ENCODE assay signal across 28 mouse cellular contexts in genomic region chr1:113688614-113689013, GRCm38 (mm10).
"Had no signal": no experiment of that assay in that cellular context is flagged by ENCODE, and none has a peak within 500 bp of the region (broad histone marks: within the 10 kb centered on the region; RNA-seq: fewer than 3 reads in every experiment).

No protein-coding gene starts in this region.

- H3K27ac ChIP-seq: heart, adult 2 months; heart, embryonic 13.5 days; heart, embryonic 15.5 days; hindbrain, embryonic 13.5 days; hindbrain, embryonic 15.5 days; hindbrain, postnatal 0 days; kidney, embryonic 15.5 days; kidney, postnatal 0 days; left cerebral cortex, adult 2 months; limb, embryonic 10.5 days; limb, embryonic 12.5 days; liver, embryonic 13.5 days; liver, embryonic 15.5 days had no signal

- H3K4me3 ChIP-seq: heart, adult 2 months; heart, embryonic 13.5 days; heart, embryonic 15.5 days; hindbrain, embryonic 13.5 days; hindbrain, embryonic 15.5 days; kidney, embryonic 15.5 days; left cerebral cortex, adult 2 months; limb, embryonic 10.5 days; limb, embryonic 12.5 days; liver, embryonic 13.5 days; liver, embryonic 15.5 days had no signal

- H3K4me2 ChIP-seq: heart, embryonic 11.5 days; heart, embryonic 13.5 days; heart, embryonic 15.5 days; hindbrain, embryonic 13.5 days; hindbrain, embryonic 15.5 days; kidney, embryonic 15.5 days; limb, embryonic 12.5 days; liver, embryonic 11.5 days; liver, embryonic 13.5 days; liver, embryonic 15.5 days had no signal

- H3K9ac ChIP-seq: heart, embryonic 13.5 days; heart, embryonic 15.5 days; hindbrain, embryonic 13.5 days; hindbrain, embryonic 15.5 days; kidney, embryonic 15.5 days; limb, embryonic 12.5 days; liver, embryonic 13.5 days; liver, embryonic 15.5 days; liver, postnatal 0 days had no signal

- DNase-seq: gastrocnemius, postnatal 14 days; gastrocnemius, postnatal 36 days; heart, adult 11 months; heart, adult 2 months; heart, postnatal 14 days; heart, postnatal 36 days; kidney, adult 11 months; kidney, adult 2 months; kidney, adult 9 months; kidney, postnatal 14 days; kidney, postnatal 36 days; liver; liver, embryonic 13.5 days; liver, postnatal 0 days had no signal

- H3K36me3 ChIP-seq: heart, embryonic 13.5 days; heart, embryonic 15.5 days; hindbrain, embryonic 13.5 days; hindbrain, embryonic 15.5 days; kidney, embryonic 15.5 days; limb, embryonic 10.5 days; limb, embryonic 12.5 days; liver, embryonic 13.5 days; liver, embryonic 15.5 days had no signal

- H3K27me3 ChIP-seq: heart, embryonic 13.5 days; heart, embryonic 15.5 days; hindbrain, embryonic 13.5 days; hindbrain, embryonic 15.5 days; kidney, embryonic 15.5 days; limb, embryonic 12.5 days; liver, embryonic 13.5 days; liver, embryonic 15.5 days had no signal

- H3K4me1 ChIP-seq: heart, embryonic 13.5 days; heart, embryonic 15.5 days; hindbrain, embryonic 13.5 days; hindbrain, embryonic 15.5 days; kidney, embryonic 15.5 days; limb, embryonic 10.5 days; limb, embryonic 12.5 days; liver, embryonic 13.5 days; liver, embryonic 15.5 days had no signal

- H3K9me3 ChIP-seq: heart, embryonic 13.5 days; heart, embryonic 15.5 days; hindbrain, embryonic 13.5 days; hindbrain, embryonic 15.5 days; kidney, embryonic 15.5 days; limb, embryonic 10.5 days; limb, embryonic 12.5 days; liver, embryonic 13.5 days; liver, embryonic 15.5 days had no signal

- ATAC-seq: hindbrain, postnatal 0 days; intestine, embryonic 16.5 days; liver, postnatal 0 days had no signal
